Mouse (Mus musculus): ENCODE data around the gene Camk2g.

DNA sequence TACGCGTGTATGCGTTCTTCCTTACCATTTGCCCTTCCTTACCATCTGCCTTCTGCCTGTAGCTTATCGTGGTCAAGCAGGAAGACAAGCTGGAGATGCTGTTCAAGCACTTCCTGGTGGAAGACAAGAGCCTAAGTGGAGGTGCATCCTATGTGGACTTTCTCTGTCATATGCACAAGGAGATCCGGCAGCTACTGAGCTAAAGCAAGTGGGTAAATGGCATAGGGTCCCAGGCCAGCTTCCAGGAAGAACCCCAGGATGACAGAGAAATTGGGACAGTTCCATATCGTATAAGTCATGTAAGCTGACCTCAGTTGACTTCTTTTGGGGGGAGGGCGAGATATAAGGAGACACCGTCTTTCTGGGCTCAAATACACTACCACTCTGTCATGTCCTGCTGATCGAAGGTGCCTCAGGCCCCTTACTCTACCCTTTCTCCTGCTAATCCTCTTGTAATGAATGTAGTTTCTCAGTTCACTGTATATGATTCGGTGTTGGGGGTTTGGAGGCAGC is 100.2 kb downstream of the Camk2g start:
- TF ChIP-seq POLR2A (IDR thresholded peaks at IDR 0.05; ENCODE audit: control insufficient read depth, low read depth, low read length), result no peak
- TF ChIP-seq CTCF (IDR thresholded peaks at IDR 0.05; ENCODE audit: control insufficient read depth, insufficient read depth, insufficient replicate concordance, low read depth, low read length), result no peak
